Mouse (Mus musculus): ENCODE results near the gene Ss18l1. TPM values are rescaled to one million over a fixed set of nuclear protein-coding genes. Genes with fewer than 3 reads are reported as not detected.

Gene Ss18l1
- polyA plus RNA-seq (2015; fragmentation: Nextera tagmentation; extraction: Ambion mirVana): 2.6 and 2.9 TPM in 2 replicates

- peak; percentile 91 for DNase-seq (ENCODE audit: low spot score)
Observed at GRCm38 (mm10) chr2:180042256-180042857, at the start of gene Ss18l1, which contains the start of gene Psma7. TSS of gene Ss18l1 (plus strand) at chr2:180042509. TSS of gene Psma7 (minus strand) at chr2:180042433.

- no peak for DNase-seq (ENCODE audit: low spot score)
Observed at GRCm38 (mm10) chr2:179993071-179993470, 49.2 kb upstream of the Ss18l1 start.

DNA sequence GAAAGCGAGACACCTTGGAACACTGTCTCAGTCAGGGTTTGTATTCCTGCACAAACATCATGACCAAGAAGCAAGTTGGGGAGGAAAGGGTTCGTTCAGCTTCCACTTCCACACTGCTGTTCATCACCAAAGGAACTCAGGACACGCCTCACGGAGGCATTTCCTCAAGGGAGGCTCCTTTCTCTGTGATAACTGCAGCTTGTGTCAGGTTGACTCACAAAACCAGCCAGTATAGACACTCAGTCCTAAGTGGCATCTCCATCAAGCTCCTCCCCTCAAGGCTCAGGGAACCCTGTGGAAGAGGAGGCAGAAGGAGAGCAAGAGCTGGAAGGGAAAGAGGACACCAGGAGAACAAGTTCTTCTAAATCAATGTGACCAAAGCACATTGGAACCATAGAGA is 43.9 kb upstream of the Ss18l1 start:
- DNase-seq (ENCODE audit: low spot score): no peak

- no peak for DNase-seq (ENCODE audit: low spot score)
Observed at GRCm38 (mm10) chr2:180001635-180002034, 40.7 kb upstream of the Ss18l1 start.

DNA sequence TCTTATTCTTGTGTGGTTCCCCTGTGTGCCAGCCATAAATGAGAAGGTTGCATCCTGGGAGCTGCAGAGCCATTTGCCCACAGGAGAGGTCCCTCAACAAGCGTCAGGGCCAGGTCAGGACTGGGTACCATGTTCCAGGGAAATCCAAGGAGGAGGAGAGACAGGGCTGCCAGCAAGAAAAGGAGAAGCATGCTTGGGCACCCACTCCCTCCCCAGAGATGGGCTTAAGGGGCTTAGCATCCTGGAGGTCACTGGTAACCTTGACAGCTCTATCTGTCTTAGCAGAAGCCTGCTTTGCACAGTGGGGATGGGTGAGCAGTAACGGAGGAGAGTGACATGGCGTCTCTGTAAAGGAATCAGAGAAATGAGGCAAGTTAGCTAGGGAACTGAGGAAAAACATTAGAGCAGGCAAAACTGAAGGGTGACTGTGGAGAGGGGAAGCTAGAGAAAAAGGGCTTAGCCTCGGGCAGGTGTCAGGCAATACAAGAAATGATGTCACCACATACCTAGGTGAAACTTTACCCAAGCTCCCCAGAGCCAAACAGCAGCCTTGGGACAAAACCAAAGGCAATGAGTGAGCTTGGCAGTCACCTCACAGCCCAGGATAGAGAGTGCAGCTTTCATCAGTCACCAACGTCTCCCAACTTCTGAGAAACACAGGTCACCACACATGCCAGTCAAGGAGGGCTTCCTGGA is 36.5 kb upstream of the Ss18l1 start:
- no peak for DNase-seq (ENCODE audit: low spot score)

DNA sequence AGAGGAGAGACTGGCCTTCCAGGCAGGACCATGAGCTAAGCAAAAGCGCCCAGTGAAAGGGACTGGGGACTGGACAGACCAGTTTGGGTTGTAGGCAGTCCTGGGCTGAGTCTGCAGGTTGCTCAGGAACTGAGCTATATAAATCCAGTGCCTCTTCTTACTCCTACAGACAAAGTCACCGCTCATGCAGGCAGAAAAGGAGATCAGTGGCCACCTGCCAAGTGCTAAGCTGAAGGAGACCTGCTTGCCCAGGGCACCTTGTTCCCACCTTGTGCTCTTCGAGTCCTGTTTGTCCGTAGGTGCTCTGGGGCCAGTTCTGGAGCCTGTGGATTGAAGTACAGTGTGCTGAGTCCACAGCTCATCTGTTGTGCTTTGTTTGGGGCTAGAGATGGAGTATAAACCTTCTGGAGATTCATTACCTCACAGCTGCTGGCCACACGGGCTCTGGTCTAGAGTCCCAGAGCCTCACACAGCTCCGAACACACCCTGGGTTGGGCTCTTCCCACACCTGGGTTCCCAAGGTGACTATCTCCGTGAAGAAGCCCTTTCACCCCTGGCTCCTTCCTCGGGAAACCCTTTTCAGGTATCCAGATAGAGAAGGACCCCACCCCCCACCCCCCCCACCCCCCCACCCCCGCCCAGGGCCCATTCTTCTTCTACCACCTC is 35.8 kb upstream of the Ss18l1 start:
- DNase-seq (ENCODE audit: low spot score): no peak

- no peak for DNase-seq (ENCODE audit: low spot score)
Observed at GRCm38 (mm10) chr2:180010686-180011085, 31.6 kb upstream of the Ss18l1 start.

GRCm38 (mm10) chr2:180011370-180011769 is 30.9 kb upstream of the Ss18l1 start:
- DNase-seq (ENCODE audit: low spot score): no peak

DNA sequence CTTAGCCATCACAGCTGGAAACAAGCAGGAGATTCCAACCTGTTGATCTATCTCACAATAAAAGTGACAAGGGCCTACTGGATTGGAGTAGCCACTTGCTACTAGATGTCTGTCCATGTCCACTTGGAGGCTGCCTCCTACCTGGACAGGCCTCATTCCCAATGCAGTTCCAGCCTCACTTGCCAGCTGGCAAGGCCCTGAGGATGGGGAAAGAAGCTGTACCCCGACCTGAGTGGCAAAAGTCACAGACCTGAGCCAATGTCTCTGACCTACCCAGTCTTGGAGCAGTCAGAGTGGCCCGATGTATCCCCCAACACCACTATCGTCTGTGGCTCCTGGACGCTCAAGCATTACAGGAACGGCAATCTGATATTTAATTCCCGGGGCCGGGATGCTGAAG is 28.6 kb upstream of the Ss18l1 start:
- DNase-seq (ENCODE audit: low spot score): no peak

GRCm38 (mm10) chr2:180017632-180018031 is 24.7 kb upstream of the Ss18l1 start:
- DNase-seq (ENCODE audit: low spot score): no peak

- DNase-seq (ENCODE audit: low spot score): no peak
Observed at GRCm38 (mm10) chr2:180018573-180018972, 23.7 kb upstream of the Ss18l1 start.

DNA sequence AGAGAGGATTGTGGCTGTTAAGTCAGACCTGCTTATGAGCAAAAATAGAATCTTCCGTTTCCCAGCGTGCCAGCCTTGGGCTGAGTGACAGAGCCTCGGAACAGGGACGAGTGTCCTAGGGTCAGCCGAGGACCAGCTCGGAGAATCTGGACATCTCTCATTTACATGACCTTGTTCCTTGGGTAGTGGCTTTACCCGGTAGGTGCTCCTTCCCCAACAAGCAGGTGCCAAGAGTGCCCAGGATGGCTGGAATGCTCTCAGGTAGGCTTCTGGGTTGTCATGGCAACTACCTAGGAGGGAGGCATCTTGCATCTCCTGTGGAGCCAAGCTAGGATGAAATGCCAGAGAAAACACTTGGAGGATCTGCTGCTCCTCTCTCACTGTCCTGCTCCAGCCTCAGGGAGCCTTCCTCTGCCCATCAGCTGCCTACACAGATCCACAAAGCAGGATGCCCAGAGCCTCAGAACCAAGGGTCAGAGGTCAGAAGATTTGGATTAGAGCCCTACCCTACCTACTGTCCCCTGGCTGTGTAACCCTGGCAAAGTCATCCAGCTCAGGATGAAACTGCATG is 22.1 kb upstream of the Ss18l1 start:
- no peak for DNase-seq (ENCODE audit: low spot score)

DNA sequence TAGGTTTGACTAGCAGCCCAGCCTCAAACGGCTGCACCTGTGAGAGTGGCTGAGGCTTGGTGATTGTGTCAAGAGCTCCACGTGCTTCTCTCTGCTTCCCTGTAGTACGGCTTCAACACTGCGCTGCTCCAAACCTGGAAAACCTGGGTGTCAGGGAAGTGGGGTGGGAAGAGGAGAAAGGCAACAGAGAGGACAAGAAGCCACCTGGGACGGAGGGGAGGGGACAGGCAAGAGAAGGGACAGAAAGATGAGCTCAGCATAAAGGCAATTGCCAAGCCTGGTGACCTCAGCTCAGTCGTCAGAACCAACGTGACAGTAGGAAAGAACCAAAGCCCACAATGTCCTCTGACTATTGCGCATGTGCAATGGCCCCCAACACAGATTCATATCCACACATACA is 21.4 kb upstream of the Ss18l1 start:
- DNase-seq (ENCODE audit: low spot score): no peak

DNA sequence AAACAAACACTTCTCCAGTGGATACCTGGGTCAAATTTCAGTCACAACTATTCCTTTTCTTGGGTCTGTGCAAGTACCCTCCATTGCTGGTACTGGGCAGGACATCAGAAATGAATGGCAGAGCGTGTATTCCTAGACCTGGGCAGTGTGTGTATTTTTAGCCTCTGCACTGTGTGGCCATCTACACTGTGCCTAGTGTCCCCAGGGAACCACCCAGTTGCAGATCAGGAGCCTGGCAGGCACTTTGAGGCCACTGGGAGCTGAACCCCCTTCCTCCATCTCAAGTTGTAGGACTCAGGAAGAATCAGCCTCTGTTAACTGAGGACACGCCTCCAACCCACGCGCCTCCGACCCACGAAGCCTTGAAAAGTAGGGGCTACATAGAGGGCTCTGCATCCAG is 19.6 kb upstream of the Ss18l1 start:
- DNase-seq (ENCODE audit: low spot score): no peak

DNA sequence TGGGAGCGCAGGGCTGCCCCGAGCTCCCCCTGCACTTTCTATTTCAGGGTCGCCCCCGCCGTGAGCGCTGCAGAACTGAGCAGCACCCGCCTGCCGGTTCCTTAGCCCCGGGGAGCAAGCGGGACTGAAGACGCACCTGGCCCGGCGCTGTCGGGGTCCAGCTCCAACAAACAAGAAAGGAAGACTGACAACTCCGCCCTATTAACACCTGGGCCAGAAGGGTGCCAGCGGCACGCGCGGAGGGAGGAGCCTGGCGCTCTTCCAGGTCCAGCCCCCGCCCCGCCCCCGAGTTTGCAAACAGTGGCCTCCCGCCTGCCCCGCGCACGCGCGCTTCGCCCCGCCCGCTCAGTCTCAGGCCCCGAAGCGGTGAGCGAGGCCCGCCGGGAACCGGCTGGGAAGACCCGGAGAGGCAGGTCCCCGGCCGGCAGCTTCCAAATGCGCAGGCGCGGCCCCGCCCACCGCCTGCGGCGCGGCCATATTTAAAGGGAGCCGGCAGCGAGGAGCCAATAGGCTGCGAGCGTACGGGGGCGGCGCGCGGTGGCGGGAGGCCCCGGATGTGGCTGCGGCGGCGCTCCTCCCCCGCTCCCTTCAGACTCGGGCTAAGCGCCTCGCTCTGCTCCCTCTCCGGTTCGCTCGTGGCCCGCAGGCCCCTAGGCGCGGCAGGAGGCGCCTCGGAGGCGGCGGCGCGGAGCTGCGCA is 17.8 kb upstream of the Ss18l1 start, which contains the start of gene Lsm14b:
Gene Lsm14b, plus strand, starts transcription at position 587 of the 698 bp plus-strand sequence.
- DNase-seq (ENCODE audit: low spot score): peak; percentile 98

GRCm38 (mm10) chr2:180025135-180025860 is 17.0 kb upstream of the Ss18l1 start:
- DNase-seq (ENCODE audit: low spot score): peak; percentile 53

GRCm38 (mm10) chr2:180025861-180026200 is 16.5 kb upstream of the Ss18l1 start:
- no peak for DNase-seq (ENCODE audit: low spot score)

DNA sequence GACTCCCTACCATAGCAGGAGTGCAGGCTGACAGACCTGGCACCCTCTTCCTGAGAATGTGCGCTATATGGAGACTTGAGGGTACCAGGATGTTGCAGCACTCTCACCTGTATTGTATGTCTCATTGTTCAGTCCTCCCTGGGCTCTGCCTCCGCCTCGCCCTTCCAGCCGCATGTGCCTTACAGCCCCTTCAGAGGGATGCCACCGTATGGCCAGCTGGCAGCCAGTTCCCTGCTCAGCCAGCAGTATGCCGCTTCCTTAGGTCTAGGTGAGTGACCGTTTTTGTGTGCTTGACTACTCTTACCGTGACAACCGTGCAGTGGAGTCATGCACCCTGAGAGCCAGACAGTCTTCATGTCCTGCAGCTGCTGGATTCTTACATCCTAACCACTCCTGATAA is 14.5 kb upstream of the Ss18l1 start:
- no peak for DNase-seq (ENCODE audit: low spot score)

- DNase-seq (ENCODE audit: low spot score): no peak
Observed at GRCm38 (mm10) chr2:180031270-180031669, 11.0 kb upstream of the Ss18l1 start.

- DNase-seq (ENCODE audit: low spot score): no peak
Observed at GRCm38 (mm10) chr2:180032925-180033324, 9.4 kb upstream of the Ss18l1 start.

- no peak for DNase-seq (ENCODE audit: low spot score)
Observed at GRCm38 (mm10) chr2:180033956-180034355, 8.4 kb upstream of the Ss18l1 start.

All from thymus, postnatal 0 days (tissue).